Mouse (Mus musculus) cortical plate, adult 2 months (tissue): ENCODE data around the gene Mau2.

ENCODE experiments used
- CTCF ChIP-seq: fragments of 200-500 bp; IDR thresholded peaks from 2 replicates; pipeline ENCODE4 v1.5.1; 2011; ENCODE audit warnings: mild to moderate bottlenecking, control low read depth, low read length; ENCODE audit not compliant: insufficient read depth; ENCODE audit errors: extremely low read depth
- POLR2A ChIP-seq: fragments of 200-500 bp; IDR thresholded peaks from 2 replicates; pipeline ENCODE4 v1.6.1; 2011; ENCODE audit warnings: mild to moderate bottlenecking, low read length, control low read depth; ENCODE audit not compliant: insufficient read depth; ENCODE audit errors: extremely low read depth

- TF ChIP-seq CTCF = no peak
- no peak for TF ChIP-seq POLR2A
Observed at GRCm38 (mm10) chr8:70073682-70074081, 31.1 kb upstream of the Mau2 start.
